Mouse (Mus musculus) hindlimb bud, embryonic 11.5 days (tissue): ENCODE results near the gene Hs6st1.
"Not testable (repeated sequence)": the region's sequence is repeated elsewhere in the genome, so short reads cannot be mapped to it uniquely, and the experiment has no call there.

Experiments
- DNase-seq: peaks from one replicate; pipeline ENCODE4 v3.0.0-alpha.2; 2012; ENCODE audit warnings: low read depth, low spot score; ENCODE audit errors: extremely low spot score

Gene Hs6st1

GRCm38 (mm10) chr1:36068076-36068475 is at the start of gene Hs6st1:
Gene Hs6st1, plus strand, starts transcription at chr1:36068400.
- DNase-seq: peak; percentile 56

- no peak for DNase-seq
These were observed 49.6 kb upstream of the Hs6st1 start for GRCm38 (mm10) chr1:36018617-36019016.

- DNase-seq: no peak
These were observed 49.0 kb upstream of the Hs6st1 start for GRCm38 (mm10) chr1:36019161-36019560.

GRCm38 (mm10) chr1:36020315-36020714 is 47.9 kb upstream of the Hs6st1 start:
- DNase-seq: no peak

GRCm38 (mm10) chr1:36030421-36030821 is 37.8 kb upstream of the Hs6st1 start:
- no peak for DNase-seq

GRCm38 (mm10) chr1:36038769-36039168 is 29.4 kb upstream of the Hs6st1 start:
- no peak for DNase-seq

GRCm38 (mm10) chr1:36042072-36042471 is 26.1 kb upstream of the Hs6st1 start:
- DNase-seq: no peak

GRCm38 (mm10) chr1:36043793-36044192 is 24.4 kb upstream of the Hs6st1 start:
- not testable (repeated sequence) for DNase-seq

GRCm38 (mm10) chr1:36044288-36044687 is 23.9 kb upstream of the Hs6st1 start:
- DNase-seq: no peak

- no peak for DNase-seq
These were observed 15.5 kb upstream of the Hs6st1 start for GRCm38 (mm10) chr1:36052672-36053071.

GRCm38 (mm10) chr1:36053566-36053965 is 14.6 kb upstream of the Hs6st1 start:
- no peak for DNase-seq

- no peak for DNase-seq
These were observed 13.8 kb upstream of the Hs6st1 start for GRCm38 (mm10) chr1:36054182-36054966.

GRCm38 (mm10) chr1:36054967-36055357 is 13.2 kb upstream of the Hs6st1 start:
- no peak for DNase-seq

- DNase-seq: no peak
These were observed 8.8 kb upstream of the Hs6st1 start for GRCm38 (mm10) chr1:36059351-36059750.

- DNase-seq: no peak
These were observed 7.9 kb upstream of the Hs6st1 start for GRCm38 (mm10) chr1:36059959-36060953.

GRCm38 (mm10) chr1:36061211-36061915 is 6.8 kb upstream of the Hs6st1 start:
- DNase-seq: no peak

- no peak for DNase-seq
These were observed 6.0 kb upstream of the Hs6st1 start for GRCm38 (mm10) chr1:36062088-36062805.

GRCm38 (mm10) chr1:36062826-36063640 is 5.2 kb upstream of the Hs6st1 start:
- no peak for DNase-seq

- no peak for DNase-seq
These were observed 4.6 kb upstream of the Hs6st1 start for GRCm38 (mm10) chr1:36063641-36063955.

- DNase-seq: no peak
These were observed 4.0 kb upstream of the Hs6st1 start for GRCm38 (mm10) chr1:36064223-36064622.
